Mouse (Mus musculus): ENCODE measurements around the gene Bri3.

Gene Bri3

DNA sequence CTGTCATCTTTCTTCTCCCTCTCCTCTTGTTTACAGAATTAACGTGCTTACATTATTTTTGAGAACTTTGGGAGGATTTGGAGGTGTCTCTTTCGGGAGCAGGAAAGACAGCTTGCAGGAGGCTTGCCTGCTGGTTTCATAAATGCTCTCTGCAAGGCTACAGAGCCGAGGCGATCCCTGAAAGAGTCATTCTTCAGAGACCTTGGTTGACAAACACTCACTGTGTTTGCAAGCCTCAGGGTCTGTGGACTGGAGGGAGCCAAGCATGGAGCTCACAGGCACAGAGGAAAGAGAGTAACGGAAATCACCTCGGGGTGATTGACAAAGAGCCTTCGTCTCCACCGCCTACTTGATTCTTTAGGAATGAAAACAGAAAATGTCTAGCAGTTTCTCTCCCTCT lies 175.8 kb downstream of the Bri3 start:
- no peak for DNase-seq (ENCODE audit: low read depth, low spot score)

DNA sequence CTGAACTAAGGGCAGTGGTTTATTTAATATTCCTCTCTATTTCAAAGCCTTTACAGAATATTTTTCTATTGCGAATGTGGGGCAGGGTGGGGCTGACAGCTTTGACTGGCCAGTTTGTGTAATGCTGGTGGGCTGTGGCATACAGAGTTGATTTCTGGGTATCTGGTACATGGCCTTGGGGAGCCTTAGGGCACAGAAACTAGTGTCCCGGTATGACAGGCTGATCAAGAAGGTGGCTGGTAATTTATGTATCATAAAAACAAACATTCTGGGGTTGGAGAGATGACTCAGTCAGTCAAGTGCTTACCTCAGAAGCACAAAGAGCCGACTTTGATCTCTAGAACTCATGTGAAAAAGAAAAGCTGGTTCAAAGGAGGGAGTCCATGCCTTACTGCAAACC lies 182.5 kb downstream of the Bri3 start:
- DNase-seq (ENCODE audit: low read depth, low spot score): no peak

DNA sequence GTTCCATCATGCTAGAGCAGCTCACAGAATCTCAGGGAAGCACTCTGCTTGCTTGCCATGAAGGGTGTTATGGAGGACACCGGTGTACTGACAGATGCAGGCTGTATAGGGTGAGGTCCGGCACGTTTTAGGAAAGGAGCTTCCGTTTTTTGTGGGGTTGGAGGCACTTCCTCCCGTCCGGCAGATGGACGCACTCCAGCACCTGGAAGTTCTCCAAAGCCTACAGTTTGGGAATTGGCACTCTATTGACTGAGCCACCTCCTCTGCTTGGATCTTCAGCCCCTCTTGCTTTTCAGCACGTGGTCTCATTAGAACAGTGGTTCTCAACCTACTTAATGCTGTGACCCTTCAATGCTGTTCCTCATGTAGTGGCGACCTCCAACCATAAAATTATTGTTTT lies 183.6 kb downstream of the Bri3 start:
- DNase-seq (ENCODE audit: low read depth, low spot score): no peak

DNA sequence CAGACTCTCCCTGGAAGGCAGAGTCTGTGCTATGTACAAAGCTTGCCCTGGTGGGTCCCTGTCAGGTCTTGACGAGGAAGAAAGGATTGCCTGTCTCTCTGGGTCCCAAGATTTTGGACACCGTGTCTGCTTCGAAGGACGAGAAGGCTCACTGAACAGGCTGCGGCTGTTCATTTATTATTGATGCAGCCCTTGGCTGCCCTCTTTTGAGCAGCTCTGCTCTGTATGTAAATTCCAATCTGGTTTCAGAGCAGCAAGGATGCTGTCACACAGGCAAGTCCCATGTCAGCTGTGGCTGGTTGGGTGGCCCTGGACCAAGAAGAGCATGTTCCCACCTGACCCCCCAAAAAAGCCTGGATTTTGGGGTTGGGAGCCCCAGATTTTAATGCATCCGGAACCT lies 187.2 kb downstream of the Bri3 start:
- DNase-seq (ENCODE audit: low read depth, low spot score): no peak

DNA sequence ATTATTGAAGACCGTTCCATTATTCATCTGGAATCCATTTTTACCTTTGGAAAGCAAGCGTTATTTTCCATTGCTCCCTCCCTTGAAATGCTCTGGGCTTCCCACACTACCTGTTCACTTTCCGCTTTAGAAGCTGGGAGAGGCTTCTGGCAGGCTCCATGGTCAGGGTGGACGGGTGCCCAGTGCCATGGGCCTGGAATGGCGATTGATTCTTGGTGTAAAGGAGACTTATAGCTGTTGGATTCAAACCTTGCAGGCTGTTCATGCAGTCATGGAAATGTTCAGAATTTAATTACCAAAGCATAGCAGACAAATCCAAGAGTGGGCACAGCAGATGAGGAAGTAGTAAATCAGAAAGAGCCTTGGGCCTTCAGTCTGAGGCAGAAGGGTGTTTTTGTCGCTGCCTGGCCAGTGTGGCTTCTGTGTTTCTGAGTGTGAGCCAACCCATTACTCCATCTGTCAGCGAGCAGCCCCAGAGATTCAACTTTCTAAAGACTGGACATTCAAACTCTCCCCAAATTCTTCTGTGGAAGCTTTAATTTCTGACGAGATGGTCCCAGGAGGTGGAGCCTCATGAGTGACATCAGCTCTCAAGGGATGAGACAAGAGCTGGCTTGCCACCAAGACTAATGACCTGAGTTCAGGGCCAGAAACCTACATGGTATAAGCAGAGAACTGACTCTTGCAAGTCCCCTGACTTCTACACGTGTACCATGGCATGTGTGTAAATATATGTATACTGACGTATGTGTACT lies 195.2 kb downstream of the Bri3 start:
- no peak for DNase-seq (ENCODE audit: low read depth, low spot score)

DNA sequence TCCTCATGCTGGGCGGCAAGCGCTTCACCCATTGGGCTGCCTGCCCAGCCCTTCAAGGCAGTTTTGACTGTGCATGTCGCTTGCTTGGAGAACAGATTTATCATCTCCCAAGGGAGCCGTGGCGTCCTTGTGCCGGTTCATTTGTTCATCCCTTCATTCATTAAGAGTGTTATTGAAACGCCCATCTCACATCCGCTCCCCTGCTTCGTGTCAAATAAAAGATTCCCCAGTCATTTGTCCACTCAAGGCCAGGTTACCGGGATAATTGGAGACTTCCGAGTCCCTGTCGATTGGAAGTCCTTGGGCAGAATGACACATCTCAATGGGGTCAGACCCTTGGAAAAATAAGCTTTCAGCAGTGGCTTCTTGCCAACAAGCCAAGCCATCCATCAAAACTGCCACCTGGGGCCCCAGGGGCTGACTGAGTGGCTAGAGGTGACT lies 197.6 kb downstream of the Bri3 start:
- no peak for DNase-seq (ENCODE audit: low read depth, low spot score)

DNA sequence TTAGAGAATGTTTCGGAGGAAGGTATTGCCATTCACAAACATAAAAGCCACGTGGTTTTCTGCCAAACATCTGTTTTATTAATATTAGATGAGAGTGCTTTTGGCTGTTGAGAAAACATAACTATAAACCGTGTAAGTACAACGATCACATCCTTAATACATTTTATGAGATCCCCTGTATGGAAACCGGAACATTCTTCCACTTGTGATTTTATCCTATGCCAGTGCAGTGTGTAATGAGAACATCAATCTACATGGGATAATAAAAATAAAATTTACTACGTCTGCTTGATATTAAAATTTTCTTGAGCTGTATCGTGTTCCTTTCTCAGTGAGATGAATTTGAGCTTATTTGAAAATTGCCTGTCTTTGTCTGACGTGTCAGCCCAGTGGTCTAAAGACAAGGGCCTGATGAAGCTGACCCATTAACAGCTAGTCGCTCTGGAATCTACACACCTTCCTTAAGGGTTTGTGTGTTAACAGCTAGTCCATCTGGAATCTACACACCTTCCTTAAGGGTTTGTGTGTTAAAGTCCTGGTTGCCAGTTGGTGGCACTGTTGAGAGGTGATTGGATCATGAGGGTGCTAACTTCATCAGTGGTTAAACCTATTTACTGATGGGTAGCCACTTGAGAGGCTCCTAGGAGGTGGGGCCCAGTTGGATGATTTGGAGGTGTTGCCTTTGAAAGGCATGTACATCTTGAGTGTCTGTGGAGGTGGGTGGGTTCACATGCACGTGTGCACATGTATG lies 202.4 kb downstream of the Bri3 start:
- no peak for DNase-seq (ENCODE audit: low read depth, low spot score)

DNA sequence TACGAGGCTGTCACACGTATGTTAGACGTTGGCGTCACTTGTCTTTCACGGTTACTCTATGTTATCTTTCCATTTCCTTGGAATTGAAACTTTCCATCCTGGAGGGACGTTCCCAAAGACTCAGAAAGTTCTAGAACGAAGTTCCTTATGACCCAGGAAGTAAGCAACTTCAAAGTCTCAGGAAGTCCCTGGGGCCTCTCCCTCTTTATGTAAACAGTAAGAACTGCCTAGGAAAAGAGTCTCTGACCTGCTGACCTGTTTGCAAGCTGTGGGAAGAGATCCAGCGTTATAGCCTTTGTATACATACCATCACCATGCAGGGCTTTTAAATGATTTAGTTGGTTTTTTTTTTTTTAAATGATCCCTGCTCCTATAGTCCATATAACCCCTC lies 203.0 kb downstream of the Bri3 start:
- DNase-seq (ENCODE audit: low read depth, low spot score): no peak

DNA sequence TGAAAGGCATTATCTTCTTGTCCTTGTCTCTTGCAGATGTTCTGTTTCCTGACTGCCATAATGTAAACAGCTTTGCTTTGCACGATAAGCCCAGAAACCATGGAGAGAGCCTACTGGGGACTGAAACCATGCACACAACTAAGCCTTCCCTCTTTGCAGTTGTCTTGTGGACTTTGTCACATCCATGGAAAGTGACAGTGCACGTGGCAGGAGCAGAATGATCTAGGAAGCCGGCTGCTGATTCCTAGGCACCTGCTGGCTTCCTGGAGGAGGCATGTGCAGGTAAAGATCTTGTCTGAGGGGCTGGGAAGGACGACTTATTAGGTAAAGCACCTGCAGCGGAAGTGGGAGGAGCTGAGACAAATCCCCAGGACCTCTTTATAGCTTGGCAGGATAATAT lies 203.7 kb downstream of the Bri3 start:
- no peak for DNase-seq (ENCODE audit: low read depth, low spot score)

DNA sequence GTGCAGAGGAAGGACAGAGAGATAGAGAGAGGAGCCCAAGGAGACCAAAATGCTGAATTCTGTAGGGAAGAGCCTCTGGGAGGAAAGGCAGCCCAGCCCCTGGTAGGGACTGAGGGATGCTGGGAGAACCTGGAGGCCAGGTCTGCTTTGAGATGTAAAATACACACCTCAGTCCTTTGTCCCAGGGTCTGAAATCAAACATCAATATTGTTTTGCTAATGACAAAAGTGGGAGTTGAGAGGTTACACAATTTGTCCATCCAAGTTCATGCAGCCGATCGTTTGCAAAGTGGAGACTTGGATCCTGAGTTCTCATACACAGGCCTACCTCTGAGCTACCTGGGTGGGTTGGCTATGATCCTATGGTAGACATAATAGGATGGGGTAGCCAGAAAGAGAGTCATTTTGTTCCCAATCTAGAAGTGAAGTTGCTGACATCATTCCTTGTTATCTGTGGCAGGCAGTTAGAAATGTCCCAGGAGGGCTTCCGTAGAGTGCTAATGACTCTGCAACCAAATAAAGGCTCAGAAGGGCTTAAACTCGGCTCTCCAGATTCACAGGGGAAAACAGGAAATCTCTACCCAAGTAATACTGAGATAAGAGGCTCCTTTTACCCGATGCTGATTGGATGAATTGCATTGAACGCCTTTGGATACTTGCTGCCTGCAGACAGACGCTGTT lies 208.7 kb downstream of the Bri3 start:
- DNase-seq (ENCODE audit: low read depth, low spot score): no peak

DNA sequence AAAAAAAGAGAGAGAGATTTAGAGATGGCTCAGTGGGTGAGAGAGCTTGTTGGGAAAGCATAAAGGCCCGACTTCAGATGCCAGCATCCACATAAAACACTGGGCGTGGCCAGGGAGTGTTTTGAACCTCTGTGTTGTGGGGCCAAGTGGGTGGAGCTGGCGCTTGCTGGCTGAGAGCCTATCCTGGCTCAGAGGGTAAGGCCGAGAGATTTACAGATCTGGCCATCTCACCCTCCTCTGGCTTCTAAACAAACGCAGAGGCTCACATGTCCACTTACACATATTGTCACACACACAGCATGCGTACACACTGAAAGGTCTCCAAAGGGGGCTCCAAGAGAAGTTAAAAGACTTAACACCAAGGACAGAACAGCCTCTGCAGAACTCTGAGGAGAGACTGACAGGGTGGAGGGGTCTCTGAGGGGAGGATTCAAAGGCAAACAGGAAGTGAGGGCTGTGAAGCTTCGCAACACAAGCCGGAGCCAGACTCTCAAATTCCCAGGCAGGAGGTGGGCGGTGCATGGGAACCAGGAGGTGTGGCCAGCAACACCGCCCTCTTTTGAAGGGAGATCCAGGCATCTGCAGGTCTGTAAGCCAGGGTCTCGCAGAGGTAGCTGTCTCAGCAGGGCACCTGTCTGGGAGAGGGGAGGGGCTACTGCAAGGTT lies 213.5 kb downstream of the Bri3 start:
- no peak for DNase-seq (ENCODE audit: low read depth, low spot score)

DNA sequence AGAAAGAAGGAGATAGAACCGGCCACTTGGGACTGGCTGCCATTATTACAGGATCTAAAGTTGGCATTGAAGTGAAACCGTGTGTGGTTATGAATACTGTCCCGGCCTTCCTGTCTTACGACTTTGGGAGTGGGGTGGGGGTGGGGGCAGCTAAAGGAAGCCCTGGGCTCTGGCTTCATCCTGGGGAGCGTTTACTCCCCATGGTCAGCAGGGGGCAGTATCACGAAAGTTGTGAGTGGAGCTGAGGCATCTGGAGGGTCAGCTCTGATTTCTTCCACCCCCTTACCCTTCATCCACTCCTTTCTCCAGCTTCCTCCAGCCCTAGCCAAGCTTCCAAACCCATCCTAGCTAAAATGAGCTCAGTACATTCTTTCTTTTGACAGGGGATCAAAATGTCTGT lies 222.8 kb downstream of the Bri3 start:
- peak; percentile 43 for DNase-seq (ENCODE audit: low read depth, low spot score)

DNA sequence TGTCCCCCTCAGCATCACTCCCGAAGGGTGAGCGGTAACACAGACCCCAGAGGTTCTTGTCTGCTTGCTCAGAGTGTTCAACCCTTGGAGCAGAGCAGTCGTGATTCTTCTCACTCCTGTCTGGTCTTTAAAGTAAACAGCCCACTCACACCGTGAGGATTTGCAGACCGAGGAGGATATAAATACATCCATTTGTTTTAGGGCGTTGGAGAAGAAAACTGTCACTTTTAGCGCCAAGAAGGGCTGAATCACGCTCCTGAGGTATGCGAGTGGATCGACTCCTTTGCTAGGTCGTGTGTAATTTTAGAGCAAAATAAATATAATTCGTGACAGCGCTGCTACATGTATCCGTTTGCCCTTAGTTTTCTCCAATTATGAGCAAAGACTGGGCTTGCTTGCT lies 228.8 kb downstream of the Bri3 start:
- DNase-seq (ENCODE audit: low read depth, low spot score): no peak

DNA sequence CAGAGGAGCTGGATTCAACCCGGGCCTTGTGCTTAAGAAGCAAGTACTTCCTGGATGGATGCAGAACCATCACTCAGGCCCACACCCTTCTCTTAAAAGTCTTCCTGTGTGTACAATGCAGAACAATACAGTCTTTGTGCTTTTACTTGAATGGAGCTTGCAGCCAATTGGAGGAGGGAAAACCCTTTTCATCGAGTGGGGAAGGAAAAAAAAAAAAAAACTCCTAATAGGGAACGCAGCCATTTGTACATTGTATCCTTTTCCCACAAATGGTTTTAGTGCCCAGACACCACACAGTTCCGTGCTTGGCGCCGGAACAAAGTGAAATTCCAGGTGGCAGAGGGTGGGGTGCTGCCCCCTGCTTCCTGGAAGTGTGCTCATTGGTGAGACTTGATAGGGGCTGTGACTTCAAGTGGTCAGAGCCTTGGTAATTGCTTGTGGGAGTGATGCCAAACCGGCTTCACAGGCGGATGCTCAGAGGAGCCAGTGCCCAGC lies 235.5 kb downstream of the Bri3 start:
- DNase-seq (ENCODE audit: low read depth, low spot score): no peak

DNA sequence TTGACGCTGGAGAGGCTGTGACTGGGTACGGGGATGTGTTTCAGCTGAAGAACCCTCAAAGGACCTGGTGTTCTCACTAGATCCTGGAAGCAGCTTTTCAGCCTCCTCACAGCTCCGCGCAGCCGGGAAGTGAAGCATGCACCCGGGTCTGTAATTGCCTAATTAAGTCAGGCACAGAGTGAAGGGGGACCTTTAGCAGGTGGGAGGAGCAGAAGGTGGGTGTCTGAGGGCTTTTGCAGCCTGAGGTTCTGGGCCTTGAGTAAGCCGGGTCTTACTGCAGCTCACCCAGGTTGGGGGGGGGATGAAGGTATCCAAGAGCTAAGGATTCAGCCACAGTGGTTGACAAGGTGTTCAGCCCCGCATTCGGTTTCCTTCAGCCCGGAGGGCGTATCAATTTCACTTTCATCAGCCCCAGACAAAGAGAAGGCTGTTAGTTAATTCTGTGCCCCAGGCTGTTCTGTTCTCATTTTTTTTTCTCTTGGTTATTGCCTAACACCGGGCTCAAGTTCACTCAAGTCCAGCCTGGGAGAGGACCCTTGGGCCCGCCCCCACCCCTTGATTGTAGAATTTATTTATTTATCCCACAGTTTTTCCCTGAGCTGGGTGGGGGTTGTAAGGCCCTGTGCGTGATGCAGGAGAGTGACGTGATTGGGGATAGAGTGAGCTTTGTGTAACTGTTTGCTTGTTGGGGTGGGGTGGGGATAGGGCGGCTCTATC lies 239.6 kb downstream of the Bri3 start:
- DNase-seq (ENCODE audit: low read depth, low spot score): no peak

DNA sequence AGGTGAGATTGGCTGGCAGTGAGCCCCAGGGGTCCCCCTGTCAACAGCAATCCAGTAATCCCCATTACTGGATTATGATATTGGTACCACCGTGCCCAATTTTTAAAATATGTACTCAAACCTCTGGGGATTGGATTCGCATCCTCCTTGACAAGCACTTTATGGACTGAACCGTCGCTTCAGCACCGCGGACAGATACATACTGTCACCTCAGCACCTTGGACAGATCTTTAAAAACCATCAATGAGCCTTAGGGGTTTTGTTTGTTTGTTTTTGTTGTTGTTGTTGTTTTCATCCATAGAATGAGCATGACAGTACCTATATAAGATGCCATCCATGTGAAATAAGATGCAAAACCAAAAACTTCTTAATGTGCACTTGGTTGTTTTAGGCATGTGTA lies 247.1 kb downstream of the Bri3 start:
- no peak for DNase-seq (ENCODE audit: low read depth, low spot score)
